Mouse (Mus musculus): ENCODE measurements around the gene Naa60. TPM values are rescaled to one million over a fixed set of nuclear protein-coding genes. Genes with fewer than 3 reads are reported as not detected.

Naa60 gene
- polyA plus RNA-seq, 1 experiment from 2014 or later, result 44.3 TPM

DNA sequence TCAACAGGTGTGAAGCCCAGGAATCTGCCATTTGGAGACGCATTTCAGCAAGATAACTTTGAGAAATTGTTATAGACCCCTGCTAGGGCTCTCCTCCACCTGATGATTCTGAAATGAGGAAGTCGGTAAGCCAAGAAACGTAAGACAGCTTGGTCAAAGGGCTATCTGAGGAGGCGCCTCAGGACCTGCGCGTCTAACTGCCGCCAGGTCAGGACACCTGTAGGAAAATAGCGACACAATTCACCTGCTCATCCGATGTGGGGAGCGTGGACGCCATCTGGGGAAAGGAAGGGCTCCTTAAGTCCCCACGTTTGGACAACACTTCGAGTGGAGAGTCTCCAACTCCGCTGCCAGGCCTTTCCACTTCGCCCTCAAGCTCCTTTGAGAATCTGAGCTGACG lies 360 bp upstream of the Naa60 start:
- peak overlapping the region; percentile 92 for H3K4me2 ChIP-seq
- peak overlapping the region; percentile 68 for H3K4me3 ChIP-seq (ENCODE audit: low read depth, low read length)
- H3K27ac ChIP-seq (ENCODE audit: low read depth, low read length), result no peak overlapping the region
- DNase-seq (ENCODE audit: low spot score) (no peak), ATAC-seq (replicated peaks; ENCODE audit: low FRiP score) (peak; percentile 11; the same call in 1 of the 2 replicates)
- H3K36me3 ChIP-seq (ENCODE audit: control insufficient read depth, insufficient read depth, low read length), result no peaks in the 10 kb centered on the region
- H3K9ac ChIP-seq (ENCODE audit: low read depth, low read length), result peak overlapping the region; percentile 65
- WGBS, result 2% methylated on average over 16 of the region's 16 CpGs
- H3K27me3 ChIP-seq (replicated peaks; ENCODE audit: control insufficient read depth, insufficient read depth, low read length), result no peaks in the 10 kb centered on the region
- no peaks in the 10 kb centered on the region for H3K9me3 ChIP-seq (ENCODE audit: control insufficient read depth, low read length)
- peaks cover 11% of the 10 kb centered on the region for H3K4me1 ChIP-seq (replicated peaks; ENCODE audit: control insufficient read depth, insufficient read depth, low read length)

DNA sequence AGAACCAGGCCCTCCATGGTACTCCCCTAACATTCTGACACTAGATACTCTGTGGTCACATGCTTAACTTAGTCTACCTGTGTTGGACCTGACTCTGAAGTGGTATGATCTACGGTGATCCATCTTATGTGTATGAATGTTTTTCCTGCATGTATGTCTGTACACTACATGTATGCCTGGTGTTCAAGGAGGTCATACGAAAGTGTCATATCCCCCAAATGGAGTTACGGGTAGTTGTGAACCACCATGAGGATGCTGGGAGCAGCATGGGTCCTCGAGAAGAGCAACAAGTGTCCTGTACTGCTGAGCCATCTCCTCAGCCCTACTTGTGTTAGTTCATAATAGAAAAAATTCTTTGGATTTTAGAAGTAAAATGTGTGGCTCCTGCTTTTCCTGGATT lies 4.2 kb downstream of the Naa60 start:
- DNase-seq (ENCODE audit: low spot score) (no peak), ATAC-seq (replicated peaks; ENCODE audit: low FRiP score) (no peak)
- H3K27ac ChIP-seq (ENCODE audit: low read depth, low read length), result no peak overlapping the region
- no peak overlapping the region for H3K9ac ChIP-seq (ENCODE audit: low read depth, low read length)
- no peaks in the 10 kb centered on the region for H3K27me3 ChIP-seq (replicated peaks; ENCODE audit: control insufficient read depth, insufficient read depth, low read length)
- H3K9me3 ChIP-seq (ENCODE audit: control insufficient read depth, low read length), result no peaks in the 10 kb centered on the region
- peaks cover 11% of the 10 kb centered on the region for H3K4me1 ChIP-seq (replicated peaks; ENCODE audit: control insufficient read depth, insufficient read depth, low read length)
- H3K4me3 ChIP-seq (ENCODE audit: low read depth, low read length), result no peak overlapping the region
- H3K36me3 ChIP-seq (ENCODE audit: control insufficient read depth, insufficient read depth, low read length), result peaks cover 2% of the 10 kb centered on the region; the same call in 1 of the 2 replicates
- H3K4me2 ChIP-seq, result no peak overlapping the region
- 87% methylated on average over 4 of the region's 4 CpGs for WGBS

DNA sequence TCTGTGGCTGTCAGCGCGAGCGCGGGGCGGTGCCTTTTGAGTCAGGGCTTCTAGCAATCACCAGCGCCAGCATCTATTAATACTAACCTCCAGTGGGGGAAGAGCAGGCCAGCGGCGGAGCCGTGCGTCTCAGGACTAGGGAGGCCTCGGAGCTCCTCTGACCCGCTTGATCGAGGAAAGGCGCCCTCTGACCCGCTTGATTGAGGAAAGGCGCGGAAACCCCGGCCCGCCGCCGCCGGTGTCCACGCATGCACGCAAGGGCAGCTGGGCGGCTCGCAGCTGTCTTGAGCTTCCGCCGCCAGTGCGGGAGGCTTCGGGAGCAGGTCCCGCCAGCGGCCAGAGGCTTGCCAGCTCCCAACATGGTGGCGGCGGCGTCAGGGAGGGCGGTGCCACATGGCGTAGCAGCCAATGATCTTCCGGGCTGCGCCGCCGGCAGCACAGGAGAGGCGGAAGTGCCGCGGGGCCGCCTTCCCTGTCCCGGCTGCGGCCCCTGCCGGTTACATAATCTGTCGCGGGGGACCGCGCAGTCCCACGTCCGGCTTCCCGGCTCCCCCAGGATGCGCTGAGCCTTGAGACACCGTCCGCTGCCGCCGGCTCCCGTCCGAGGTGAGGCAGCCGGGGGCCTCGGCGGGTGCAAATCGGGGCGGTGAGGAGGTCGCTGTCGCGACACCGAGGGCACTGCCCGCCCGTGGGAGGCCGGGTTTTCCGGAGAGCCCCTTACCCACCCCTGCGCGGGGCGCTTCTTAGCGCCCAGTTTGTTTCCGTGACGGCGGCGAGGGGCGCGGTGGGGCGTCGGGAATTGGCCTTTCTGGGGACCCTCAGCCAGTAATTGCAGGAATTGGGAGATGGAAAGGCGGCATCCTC lies 12.3 kb downstream of the Naa60 start, which contains the start of the genes Zfp597 and Gm20695:
Gene Zfp597, minus strand, starts transcription at position 361 of the 864 bp plus-strand sequence.
Gene Gm20695, plus strand, starts transcription at position 448 of the 864 bp plus-strand sequence.
- under 1% methylated on average over 88 of the region's 88 CpGs for WGBS
- peak within 1 kb of the TSS; percentile 87 for H3K27ac ChIP-seq (ENCODE audit: low read depth, low read length)
- peak; percentile 95 for DNase-seq (ENCODE audit: low spot score)
- H3K9ac ChIP-seq (ENCODE audit: low read depth, low read length), result peak within 1 kb of the TSS; percentile 89
- H3K4me2 ChIP-seq, result peak within 1 kb of the TSS; percentile 91
- H3K4me1 ChIP-seq (replicated peaks; ENCODE audit: control insufficient read depth, insufficient read depth, low read length), result peaks cover 15% of the 10 kb centered on the region
- no peaks in the 10 kb centered on the region; the same call in 1 of the 2 replicates for H3K36me3 ChIP-seq (ENCODE audit: control insufficient read depth, insufficient read depth, low read length)
- peak within 1 kb of the TSS; percentile 96 for H3K4me3 ChIP-seq (ENCODE audit: low read depth, low read length)
- peak; percentile 99 for ATAC-seq (replicated peaks; ENCODE audit: low FRiP score)
- no peaks in the 10 kb centered on the region for H3K27me3 ChIP-seq (replicated peaks; ENCODE audit: control insufficient read depth, insufficient read depth, low read length)
- H3K9me3 ChIP-seq (ENCODE audit: control insufficient read depth, low read length), result no peaks in the 10 kb centered on the region

DNA sequence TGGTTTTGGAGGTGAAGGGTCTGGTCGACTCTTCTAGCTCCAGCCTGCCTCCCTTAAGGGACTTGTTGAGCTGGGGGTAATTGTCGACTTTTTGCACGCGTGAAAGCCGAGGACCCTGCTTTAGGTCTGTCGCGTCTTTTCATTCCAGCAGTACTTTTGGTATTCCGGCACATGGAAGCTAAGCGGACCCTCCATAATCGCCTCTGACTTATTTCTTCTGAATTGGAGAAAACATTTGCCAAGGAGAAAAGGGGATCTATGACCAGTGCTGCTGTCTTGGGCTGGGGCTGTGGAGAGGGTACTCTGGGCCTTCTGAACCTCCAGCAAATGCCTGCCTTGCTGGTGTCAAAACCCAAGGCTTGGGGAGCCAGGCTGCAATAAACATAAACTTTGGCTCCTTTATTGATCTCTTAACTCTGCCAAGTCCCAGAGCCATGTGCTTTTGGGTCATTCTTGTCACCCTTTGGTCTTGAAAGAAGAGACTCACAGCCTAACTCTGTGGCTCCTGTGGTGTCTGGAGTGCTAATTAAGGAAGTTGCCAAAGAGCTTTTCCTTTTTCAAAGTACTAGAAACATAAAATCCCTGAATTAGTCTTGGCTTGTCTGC lies 13.0 kb downstream of the Naa60 start:
- peak overlapping the region; percentile 87 for H3K27ac ChIP-seq (ENCODE audit: low read depth, low read length)
- no peak for DNase-seq (ENCODE audit: low spot score)
- peaks cover 15% of the 10 kb centered on the region for H3K4me1 ChIP-seq (replicated peaks; ENCODE audit: control insufficient read depth, insufficient read depth, low read length)
- peak overlapping the region; percentile 89 for H3K9ac ChIP-seq (ENCODE audit: low read depth, low read length)
- no peaks in the 10 kb centered on the region for H3K9me3 ChIP-seq (ENCODE audit: control insufficient read depth, low read length)
- peak overlapping the region; percentile 96 for H3K4me3 ChIP-seq (ENCODE audit: low read depth, low read length)
- H3K4me2 ChIP-seq, result peak overlapping the region; percentile 91
- ATAC-seq (replicated peaks; ENCODE audit: low FRiP score), result peak; percentile 6; the same call in 1 of the 2 replicates
- H3K27me3 ChIP-seq (replicated peaks; ENCODE audit: control insufficient read depth, insufficient read depth, low read length), result no peaks in the 10 kb centered on the region
- WGBS, result 5% methylated on average over 10 of the region's 10 CpGs
- no peaks in the 10 kb centered on the region; the same call in 1 of the 2 replicates for H3K36me3 ChIP-seq (ENCODE audit: control insufficient read depth, insufficient read depth, low read length)

DNA sequence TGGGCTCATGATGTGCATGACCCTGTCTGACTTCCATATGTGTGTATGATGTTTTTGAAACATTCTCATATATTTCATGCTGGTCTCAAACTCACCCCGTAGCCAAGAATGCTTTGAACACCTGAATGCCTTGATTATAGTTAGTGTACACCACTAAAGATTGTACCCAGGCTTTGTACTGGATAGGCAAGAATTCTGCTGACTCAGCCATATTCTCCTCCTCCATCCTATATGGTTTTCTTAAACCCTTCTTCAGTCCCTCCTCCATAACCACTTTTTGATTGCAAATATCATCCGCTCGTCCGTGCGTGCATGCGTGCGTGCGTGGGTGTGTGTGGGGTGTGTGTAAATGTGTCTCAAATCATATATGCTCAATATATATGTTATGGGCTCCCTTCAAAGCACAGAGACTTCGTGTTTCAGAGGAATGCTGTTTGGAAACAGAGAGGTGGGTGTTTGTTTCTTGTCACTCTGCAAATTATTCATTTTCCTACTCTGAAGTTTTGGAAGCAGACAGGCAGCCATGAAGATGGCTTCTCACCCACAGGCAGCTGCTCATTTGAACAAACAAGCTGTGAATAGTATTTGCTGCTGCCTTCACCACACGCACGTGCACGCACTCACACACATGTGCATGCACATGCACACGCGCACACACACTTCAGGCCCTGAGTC lies 19.6 kb downstream of the Naa60 start:
- Histone ChIP-seq H3K9me3 (ENCODE audit: control insufficient read depth, low read length) (no peaks in the 10 kb centered on the region), H3K4me3 (ENCODE audit: low read depth, low read length) (no peak overlapping the region), H3K27me3 (replicated peaks; ENCODE audit: control insufficient read depth, insufficient read depth, low read length) (no peaks in the 10 kb centered on the region), H3K4me1 (replicated peaks; ENCODE audit: control insufficient read depth, insufficient read depth, low read length) (peaks cover 14% of the 10 kb centered on the region), H3K27ac (ENCODE audit: low read depth, low read length) (no peak overlapping the region), H3K9ac (ENCODE audit: low read depth, low read length) (no peak overlapping the region), H3K36me3 (ENCODE audit: control insufficient read depth, insufficient read depth, low read length) (peaks cover 4% of the 10 kb centered on the region), H3K4me2 (no peak overlapping the region)
- 94% methylated on average over 14 of the region's 14 CpGs for WGBS
- no peak for ATAC-seq (replicated peaks; ENCODE audit: low FRiP score)
- no peak for DNase-seq (ENCODE audit: low spot score)

DNA sequence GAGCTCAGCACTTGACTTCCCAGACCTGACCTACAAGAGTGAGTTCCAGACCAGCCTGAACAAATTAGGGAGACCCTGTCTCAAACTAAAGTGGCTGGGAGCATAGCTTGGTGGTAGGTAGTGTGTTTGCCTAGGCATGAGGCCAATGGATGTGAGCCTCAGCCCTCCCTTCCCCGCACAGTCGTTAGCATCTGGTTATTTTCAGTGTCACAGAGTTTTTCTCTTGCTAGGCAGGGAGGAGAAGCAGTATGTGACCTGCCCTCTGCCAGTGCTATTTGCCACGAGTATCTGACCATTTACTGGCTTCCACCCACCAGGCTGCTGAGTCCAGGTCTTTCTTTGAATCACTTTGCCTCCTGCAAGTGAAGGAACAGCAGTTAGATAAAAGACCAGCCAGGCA lies 21.6 kb downstream of the Naa60 start:
- Histone ChIP-seq H3K27me3 (replicated peaks; ENCODE audit: control insufficient read depth, insufficient read depth, low read length) (no peaks in the 10 kb centered on the region), H3K9ac (ENCODE audit: low read depth, low read length) (no peak overlapping the region), H3K4me3 (ENCODE audit: low read depth, low read length) (no peak overlapping the region), H3K4me1 (replicated peaks; ENCODE audit: control insufficient read depth, insufficient read depth, low read length) (peaks cover 11% of the 10 kb centered on the region), H3K4me2 (no peak overlapping the region), H3K36me3 (ENCODE audit: control insufficient read depth, insufficient read depth, low read length) (peaks cover 11% of the 10 kb centered on the region), H3K27ac (ENCODE audit: low read depth, low read length) (no peak overlapping the region), H3K9me3 (ENCODE audit: control insufficient read depth, low read length) (no peaks in the 10 kb centered on the region)
- ATAC-seq (replicated peaks; ENCODE audit: low FRiP score) (no peak), DNase-seq (ENCODE audit: low spot score) (no peak)
- 55% methylated on average over 3 of the region's 3 CpGs for WGBS

DNA sequence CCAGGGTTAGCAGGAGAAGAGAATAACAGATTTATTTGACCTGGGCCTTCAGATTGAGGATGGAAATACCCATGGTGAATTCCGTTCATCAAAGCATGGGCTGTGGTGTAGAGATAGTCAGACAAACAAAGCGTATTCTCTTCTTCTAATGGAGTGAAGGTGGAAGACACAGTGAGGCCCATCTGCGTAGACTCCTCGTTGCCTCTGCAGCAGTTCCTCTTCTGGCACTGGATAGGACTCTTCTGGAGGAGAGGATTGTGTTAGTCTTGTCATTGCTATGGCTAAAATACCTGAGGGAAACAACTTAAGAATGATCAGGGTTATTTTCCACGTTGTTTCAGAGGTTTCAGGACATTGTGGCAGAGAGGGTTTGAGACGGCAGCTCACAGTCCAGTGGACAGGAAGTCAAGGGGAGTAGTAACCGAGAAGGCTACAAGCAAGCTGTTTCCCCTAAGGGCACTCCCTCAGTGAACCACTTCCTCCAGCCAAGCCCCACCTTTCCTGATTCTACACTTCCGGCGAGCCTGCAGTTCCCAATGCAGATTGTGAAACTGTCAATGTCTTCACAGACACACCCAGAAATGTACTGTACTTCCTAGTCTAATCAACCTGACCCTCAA lies 23.1 kb downstream of the Naa60 start:
- peaks cover 11% of the 10 kb centered on the region for H3K4me1 ChIP-seq (replicated peaks; ENCODE audit: control insufficient read depth, insufficient read depth, low read length)
- no peak overlapping the region for H3K9ac ChIP-seq (ENCODE audit: low read depth, low read length)
- H3K4me3 ChIP-seq (ENCODE audit: low read depth, low read length), result no peak overlapping the region; the same call in 1 of the 2 replicates
- H3K9me3 ChIP-seq (ENCODE audit: control insufficient read depth, low read length), result no peaks in the 10 kb centered on the region
- DNase-seq (ENCODE audit: low spot score) (no peak), ATAC-seq (replicated peaks; ENCODE audit: low FRiP score) (peak; percentile 62; the same call in 1 of the 2 replicates)
- WGBS, result 45% methylated on average over 9 of the region's 9 CpGs
- no peaks in the 10 kb centered on the region for H3K27me3 ChIP-seq (replicated peaks; ENCODE audit: control insufficient read depth, insufficient read depth, low read length)
- H3K27ac ChIP-seq (ENCODE audit: low read depth, low read length), result peak overlapping the region; percentile 67
- peaks cover 16% of the 10 kb centered on the region for H3K36me3 ChIP-seq (ENCODE audit: control insufficient read depth, insufficient read depth, low read length)
- H3K4me2 ChIP-seq, result peak overlapping the region; percentile 46

DNA sequence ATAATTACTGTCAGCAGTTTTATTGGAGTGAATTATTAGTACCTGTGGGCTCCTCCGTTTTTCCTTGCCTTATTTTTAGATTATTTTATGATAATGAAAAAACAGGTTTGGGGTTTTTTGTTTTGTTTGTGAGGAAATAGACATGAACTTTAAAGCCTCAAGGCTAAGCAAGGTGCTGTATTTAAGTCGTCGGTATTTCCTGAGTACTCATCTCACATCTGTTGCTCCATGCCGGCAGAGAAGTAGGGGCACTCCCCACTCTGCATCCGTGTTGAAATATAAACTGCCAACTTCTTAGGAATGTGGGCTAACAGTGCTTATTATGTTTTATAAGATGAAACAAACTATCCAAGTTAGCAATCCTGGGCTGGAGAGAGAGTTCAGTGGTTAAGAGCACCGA lies 23.9 kb downstream of the Naa60 start:
- peaks cover 11% of the 10 kb centered on the region for H3K4me1 ChIP-seq (replicated peaks; ENCODE audit: control insufficient read depth, insufficient read depth, low read length)
- H3K9ac ChIP-seq (ENCODE audit: low read depth, low read length), result no peak overlapping the region
- no peak for DNase-seq (ENCODE audit: low spot score)
- H3K36me3 ChIP-seq (ENCODE audit: control insufficient read depth, insufficient read depth, low read length), result peaks cover 21% of the 10 kb centered on the region
- no peaks in the 10 kb centered on the region for H3K9me3 ChIP-seq (ENCODE audit: control insufficient read depth, low read length)
- no peak overlapping the region for H3K4me3 ChIP-seq (ENCODE audit: low read depth, low read length)
- no peak overlapping the region for H3K27ac ChIP-seq (ENCODE audit: low read depth, low read length)
- no peak overlapping the region for H3K4me2 ChIP-seq
- ATAC-seq (replicated peaks; ENCODE audit: low FRiP score), result no peak
- no peaks in the 10 kb centered on the region for H3K27me3 ChIP-seq (replicated peaks; ENCODE audit: control insufficient read depth, insufficient read depth, low read length)
- 82% methylated on average over 6 of the region's 6 CpGs for WGBS

All from liver, embryonic 11.5 days (tissue).